ENCODE assay signal across 9 mouse cellular contexts in the genomic region with DNA sequence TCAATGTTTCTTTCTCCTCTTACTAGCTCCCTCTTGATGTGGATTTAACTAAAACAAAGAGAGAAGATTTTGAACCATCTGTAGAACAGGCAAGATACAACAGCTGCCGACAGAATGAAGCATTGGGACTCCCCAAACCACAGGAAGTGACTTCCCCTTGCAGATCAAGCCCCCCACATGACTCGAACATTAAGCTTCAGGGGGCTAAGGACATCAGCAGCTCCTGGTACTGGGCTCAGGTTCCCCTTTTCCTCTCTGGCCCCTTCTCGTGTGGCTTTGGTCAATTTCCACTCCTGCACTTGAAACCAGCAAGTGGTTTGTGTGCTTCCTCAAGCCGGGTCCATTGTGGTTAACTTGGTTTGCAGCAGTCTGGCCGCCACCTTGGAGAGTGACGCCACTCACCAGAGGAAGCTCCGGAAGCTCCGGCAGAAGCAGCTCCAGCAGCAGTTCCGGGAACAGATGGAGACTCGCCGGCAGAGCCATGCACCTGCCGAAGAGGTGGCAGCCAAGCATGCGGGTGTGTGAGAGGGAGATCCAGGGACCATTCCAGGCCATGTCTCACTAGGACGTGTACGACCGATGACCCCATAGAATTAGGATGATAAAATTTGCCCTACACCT. TPM values are rescaled to one million over a fixed set of nuclear protein-coding genes. Genes with fewer than 3 reads are reported as not detected.
A peak's percentile ranks its signal among the peaks of the same experiment; 100 is the strongest.
DNase-seq lines count a peak whose midpoint lies in the region; ATAC-seq and TF ChIP-seq lines count a peak whose summit lies in the region.
"Had no signal": no experiment of that assay in that cellular context is flagged by ENCODE, and none has a peak within 500 bp of the region (broad histone marks: within the 10 kb centered on the region; RNA-seq: fewer than 3 reads in every experiment).

No protein-coding gene starts in this region.

- no peak overlapping the region for H3K9ac ChIP-seq in hindbrain, postnatal 0 days (replicated peaks; ENCODE audit: low read length)
- H3K9ac ChIP-seq: limb, embryonic 12.5 days had no signal

- WGBS in hindbrain, postnatal 0 days: 84% methylated on average over 16 of the region's 16 CpGs

- no peak overlapping the region for H3K4me3 ChIP-seq in hindbrain, postnatal 0 days (ENCODE audit: low read length)
- H3K4me3 ChIP-seq: limb, embryonic 12.5 days had no signal

- ATAC-seq in hindbrain, postnatal 0 days: no peak

- no peak overlapping the region for H3K4me2 ChIP-seq in hindbrain, postnatal 0 days (ENCODE audit: low read depth, low read length)
- H3K4me2 ChIP-seq: limb, embryonic 12.5 days had no signal

- no peak for TF ChIP-seq CTCF in hindbrain, postnatal 0 days (IDR thresholded peaks at IDR 0.05; ENCODE audit: low read depth)

- peaks cover 49% of the 10 kb centered on the region for H3K36me3 ChIP-seq in hindbrain, postnatal 0 days (ENCODE audit: insufficient read depth, low read length)

- H3K4me1 ChIP-seq in hindbrain, postnatal 0 days (ENCODE audit: insufficient read depth, low read length): no peaks in the 10 kb centered on the region
- H3K4me1 ChIP-seq: limb, embryonic 12.5 days had no signal

- no peak overlapping the region for H3K27ac ChIP-seq in hindbrain, postnatal 0 days
- H3K27ac ChIP-seq: limb, embryonic 12.5 days had no signal

- H3K9me3 ChIP-seq in hindbrain, postnatal 0 days (ENCODE audit: low read length): no peaks in the 10 kb centered on the region
- H3K9me3 ChIP-seq: limb, embryonic 12.5 days had no signal

- peak; percentile 44 for DNase-seq in layer of hippocampus, adult 9-11 months
- no peak for DNase-seq in layer of hippocampus, postnatal 14 days (ENCODE audit: low spot score in 2 of 2)
- peak; percentile 68 for DNase-seq in c-Kit-positive CD71-negative TER-119-negative erythroid progenitor cells, embryonic 14.5 days (ENCODE audit: low read depth)
- DNase-seq in lung, postnatal 14 days: peak; percentile 20
- peak; percentile 52 to 67 for DNase-seq in thymus, adult 18-20 months
- no peak for DNase-seq in frontal cortex, postnatal 10 days (ENCODE audit: low spot score in 2 of 2)
- DNase-seq in hindbrain, postnatal 0 days (ENCODE audit: low spot score): no peak
- no peak for DNase-seq in embryo, embryonic 11 days

- H3K27me3 ChIP-seq in hindbrain, postnatal 0 days (ENCODE audit: insufficient read depth, low read length): no peaks in the 10 kb centered on the region
- H3K27me3 ChIP-seq: limb, embryonic 12.5 days had no signal

RNA-seq across cellular contexts. Expression of a gene that starts 16.2 kb away (rescaled TPM):
- 10 to 100 TPM; 31.6 TPM for total RNA-seq in layer of hippocampus, postnatal 14 days (2021)
- 26.6 and 28.3 TPM in 2 replicates for total RNA-seq in hindbrain, postnatal 0 days (2014; rRNA removed)
- 16.9 and 17.6 TPM in 2 replicates for polyA plus RNA-seq in hindbrain, postnatal 0 days (2015; fragmentation: Nextera tagmentation; extraction: Ambion mirVana)

Comparison
In these comparisons a context has a peak if more than half of its experiments do, and no peak if none do; other contexts are left out.
1. DNase-seq: peak in layer of hippocampus, adult 9-11 months (single experiment), c-Kit-positive CD71-negative TER-119-negative erythroid progenitor cells, embryonic 14.5 days (single experiment), lung, postnatal 14 days (single experiment) and thymus, adult 18-20 months (2 of 2); none in layer of hippocampus, postnatal 14 days (0 of 2), frontal cortex, postnatal 10 days (0 of 2), hindbrain, postnatal 0 days (single experiment) and embryo, embryonic 11 days (single experiment).